Mouse (Mus musculus): ENCODE results near the gene Ddx20. TPM values are rescaled to one million over a fixed set of nuclear protein-coding genes. Genes with fewer than 3 reads are reported as not detected.

Ddx20 gene
- polyA plus RNA-seq, 1 experiment from 2014 or later: 31.8 TPM

- H3K27ac ChIP-seq (ENCODE audit: low read depth, low read length): no peak overlapping the region
- no peak overlapping the region for H3K4me3 ChIP-seq (ENCODE audit: low read depth, low read length)
- H3K4me1 ChIP-seq (ENCODE audit: control insufficient read depth, insufficient read depth, low read length): no peaks in the 10 kb centered on the region
- no peaks in the 10 kb centered on the region for H3K27me3 ChIP-seq (replicated peaks; ENCODE audit: control insufficient read depth, insufficient read depth, low read length)
- no peaks in the 10 kb centered on the region for H3K36me3 ChIP-seq (ENCODE audit: control insufficient read depth, insufficient read depth, low read length)
- H3K4me2 ChIP-seq (ENCODE audit: low read length): no peak overlapping the region
- H3K9me3 ChIP-seq (replicated peaks; ENCODE audit: control insufficient read depth, low read length): no peaks in the 10 kb centered on the region
- WGBS: 88% methylated on average over 9 of the region's 9 CpGs
- H3K9ac ChIP-seq (ENCODE audit: low read length): no peak overlapping the region
- DNase-seq (ENCODE audit: low spot score) (no peak), ATAC-seq (no peak)
Measured at GRCm38 (mm10) chr3:105665105-105665765, 22.1 kb downstream of the Ddx20 start.

- no peaks in the 10 kb centered on the region for H3K36me3 ChIP-seq (ENCODE audit: control insufficient read depth, insufficient read depth, low read length)
- no peak overlapping the region for H3K4me2 ChIP-seq (ENCODE audit: low read length)
- no peak overlapping the region for H3K4me3 ChIP-seq (ENCODE audit: low read depth, low read length)
- no peak for DNase-seq (ENCODE audit: low spot score)
- H3K9me3 ChIP-seq (replicated peaks; ENCODE audit: control insufficient read depth, low read length): no peaks in the 10 kb centered on the region
- no peak overlapping the region for H3K27ac ChIP-seq (ENCODE audit: low read depth, low read length)
- no peaks in the 10 kb centered on the region for H3K27me3 ChIP-seq (replicated peaks; ENCODE audit: control insufficient read depth, insufficient read depth, low read length)
- H3K9ac ChIP-seq (ENCODE audit: low read length): no peak overlapping the region
- H3K4me1 ChIP-seq (ENCODE audit: control insufficient read depth, insufficient read depth, low read length): no peaks in the 10 kb centered on the region
- 84% methylated on average over 8 of the region's 8 CpGs for WGBS
- no peak for ATAC-seq
Measured at GRCm38 (mm10) chr3:105663043-105663442, 24.3 kb downstream of the Ddx20 start.

GRCm38 (mm10) chr3:105660530-105660929 is 26.8 kb downstream of the Ddx20 start:
- H3K27ac ChIP-seq (ENCODE audit: low read depth, low read length): no peak overlapping the region

GRCm38 (mm10) chr3:105655031-105655585 is 32.3 kb downstream of the Ddx20 start:
- H3K27me3 ChIP-seq (replicated peaks; ENCODE audit: control insufficient read depth, insufficient read depth, low read length): 0 out of 2 replicates have a peak, but pooled peaks cover 2% of the 10 kb centered on the region
- no peak overlapping the region for H3K27ac ChIP-seq (ENCODE audit: low read depth, low read length)
- no peak for ATAC-seq
- no peak overlapping the region for H3K4me3 ChIP-seq (ENCODE audit: low read depth, low read length)
- WGBS: 93% methylated on average over 11 of the region's 11 CpGs
- H3K4me1 ChIP-seq (ENCODE audit: control insufficient read depth, insufficient read depth, low read length): no peaks in the 10 kb centered on the region
- H3K4me2 ChIP-seq (ENCODE audit: low read length): no peak overlapping the region
- H3K9me3 ChIP-seq (replicated peaks; ENCODE audit: control insufficient read depth, low read length): no peaks in the 10 kb centered on the region
- H3K9ac ChIP-seq (ENCODE audit: low read length): no peak overlapping the region
- H3K36me3 ChIP-seq (ENCODE audit: control insufficient read depth, insufficient read depth, low read length): no peaks in the 10 kb centered on the region
- no peak for DNase-seq (ENCODE audit: low spot score)

More at GRCm38 (mm10) chr3:105660530-105660929, 26.8 kb downstream of the Ddx20 start:
- no peak overlapping the region for H3K4me2 ChIP-seq (ENCODE audit: low read length)
- H3K9me3 ChIP-seq (replicated peaks; ENCODE audit: control insufficient read depth, low read length): no peaks in the 10 kb centered on the region
- no peak overlapping the region for H3K4me3 ChIP-seq (ENCODE audit: low read depth, low read length)
- H3K4me1 ChIP-seq (ENCODE audit: control insufficient read depth, insufficient read depth, low read length): no peaks in the 10 kb centered on the region
- DNase-seq (ENCODE audit: low spot score): no peak
- H3K36me3 ChIP-seq (ENCODE audit: control insufficient read depth, insufficient read depth, low read length): no peaks in the 10 kb centered on the region
- no peaks in the 10 kb centered on the region for H3K27me3 ChIP-seq (replicated peaks; ENCODE audit: control insufficient read depth, insufficient read depth, low read length)
- H3K9ac ChIP-seq (ENCODE audit: low read length): no peak overlapping the region
- 83% methylated on average over 2 of the region's 2 CpGs for WGBS
- no peak for ATAC-seq

- Histone ChIP-seq H3K9ac (ENCODE audit: low read length) (no peak overlapping the region), H3K27ac (ENCODE audit: low read depth, low read length) (no peak overlapping the region), H3K27me3 (replicated peaks; ENCODE audit: control insufficient read depth, insufficient read depth, low read length) (0 out of 2 replicates have a peak, but pooled peaks cover 2% of the 10 kb centered on the region), H3K36me3 (ENCODE audit: control insufficient read depth, insufficient read depth, low read length) (no peaks in the 10 kb centered on the region), H3K9me3 (replicated peaks; ENCODE audit: control insufficient read depth, low read length) (no peaks in the 10 kb centered on the region), H3K4me1 (ENCODE audit: control insufficient read depth, insufficient read depth, low read length) (no peaks in the 10 kb centered on the region), H3K4me2 (ENCODE audit: low read length) (no peak overlapping the region), H3K4me3 (ENCODE audit: low read depth, low read length) (no peak overlapping the region)
- DNase-seq (ENCODE audit: low spot score) (peak; percentile 12), ATAC-seq (no peak)
- WGBS: 84% methylated on average over 13 of the region's 13 CpGs
Measured at GRCm38 (mm10) chr3:105653544-105654380, 33.6 kb downstream of the Ddx20 start.

- Histone ChIP-seq H3K9ac (ENCODE audit: low read length) (no peak overlapping the region), H3K27ac (ENCODE audit: low read depth, low read length) (no peak overlapping the region), H3K4me2 (ENCODE audit: low read length) (no peak overlapping the region), H3K4me1 (ENCODE audit: control insufficient read depth, insufficient read depth, low read length) (no peaks in the 10 kb centered on the region), H3K36me3 (ENCODE audit: control insufficient read depth, insufficient read depth, low read length) (no peaks in the 10 kb centered on the region), H3K9me3 (replicated peaks; ENCODE audit: control insufficient read depth, low read length) (no peaks in the 10 kb centered on the region), H3K4me3 (ENCODE audit: low read depth, low read length) (no peak overlapping the region), H3K27me3 (replicated peaks; ENCODE audit: control insufficient read depth, insufficient read depth, low read length) (0 out of 2 replicates have a peak, but pooled peaks cover 2% of the 10 kb centered on the region)
- WGBS: 49% methylated on average over 8 of the region's 8 CpGs
- DNase-seq (ENCODE audit: low spot score): peak; percentile 12
- peak; percentile 34; the same call in 1 of the 2 replicates for ATAC-seq
Measured at GRCm38 (mm10) chr3:105648889-105649567, 38.3 kb downstream of the Ddx20 start.

GRCm38 (mm10) chr3:105643566-105643965 is 43.8 kb downstream of the Ddx20 start:
- no peak overlapping the region for H3K4me3 ChIP-seq (ENCODE audit: low read depth, low read length)

GRCm38 (mm10) chr3:105642186-105642585 is 45.2 kb downstream of the Ddx20 start:
- Histone ChIP-seq H3K4me3 (ENCODE audit: low read depth, low read length) (no peak overlapping the region), H3K4me2 (ENCODE audit: low read length) (no peak overlapping the region), H3K27me3 (replicated peaks; ENCODE audit: control insufficient read depth, insufficient read depth, low read length) (no peaks in the 10 kb centered on the region), H3K27ac (ENCODE audit: low read depth, low read length) (no peak overlapping the region), H3K36me3 (ENCODE audit: control insufficient read depth, insufficient read depth, low read length) (no peaks in the 10 kb centered on the region), H3K9me3 (replicated peaks; ENCODE audit: control insufficient read depth, low read length) (no peaks in the 10 kb centered on the region), H3K9ac (ENCODE audit: low read length) (no peak overlapping the region), H3K4me1 (ENCODE audit: control insufficient read depth, insufficient read depth, low read length) (0 out of 2 replicates have a peak, but pooled peaks cover 2% of the 10 kb centered on the region)
- ATAC-seq (peak; percentile 50; the same call in 1 of the 2 replicates), DNase-seq (ENCODE audit: low spot score) (peak; percentile 63)
- 45% methylated on average over 1 of the region's 1 CpGs for WGBS

More at GRCm38 (mm10) chr3:105643566-105643965, 43.8 kb downstream of the Ddx20 start:
- Histone ChIP-seq H3K27me3 (replicated peaks; ENCODE audit: control insufficient read depth, insufficient read depth, low read length) (no peaks in the 10 kb centered on the region), H3K4me2 (ENCODE audit: low read length) (no peak overlapping the region), H3K36me3 (ENCODE audit: control insufficient read depth, insufficient read depth, low read length) (no peaks in the 10 kb centered on the region), H3K4me1 (ENCODE audit: control insufficient read depth, insufficient read depth, low read length) (no peaks in the 10 kb centered on the region), H3K9ac (ENCODE audit: low read length) (no peak overlapping the region), H3K9me3 (replicated peaks; ENCODE audit: control insufficient read depth, low read length) (no peaks in the 10 kb centered on the region), H3K27ac (ENCODE audit: low read depth, low read length) (no peak overlapping the region)
- WGBS: 76% methylated on average over 5 of the region's 5 CpGs
- no peak for DNase-seq (ENCODE audit: low spot score)
- ATAC-seq: no peak

Measured in forebrain, embryonic 14.5 days (tissue).